Mouse (Mus musculus): ENCODE data around the gene Grm6. TPM values are rescaled to one million over a fixed set of nuclear protein-coding genes. Genes with fewer than 3 reads are reported as not detected.

The Grm6 gene
- polyA plus RNA-seq (2012; rRNA removed), result 0.06 and 0.08 TPM in 2 replicates

DNA sequence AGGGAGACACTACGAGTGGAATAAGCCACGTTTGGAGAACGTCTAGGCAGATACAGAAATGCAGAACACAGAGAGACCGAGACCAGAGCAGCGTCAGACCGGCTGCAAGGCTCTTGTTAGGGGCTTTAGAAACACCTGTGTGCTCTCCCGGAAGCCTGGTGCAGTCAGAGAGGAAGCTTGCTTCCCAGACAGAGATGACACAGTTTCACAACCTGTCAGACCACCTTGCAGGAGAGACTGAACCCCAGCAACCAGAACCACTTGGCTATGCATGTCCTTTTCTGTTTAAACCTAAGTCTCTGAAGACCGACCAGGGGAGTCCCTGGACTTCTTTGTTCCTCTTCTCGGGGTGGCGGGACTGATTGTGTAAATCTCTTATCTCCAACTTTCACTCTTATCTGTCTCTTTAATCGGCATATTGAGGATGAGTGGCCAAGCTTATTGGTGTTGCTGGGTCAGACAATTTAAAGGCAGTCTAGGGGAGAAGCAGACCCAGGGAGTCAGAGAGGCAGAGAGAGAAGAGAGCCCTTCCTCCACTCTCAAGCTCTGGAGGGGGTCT is at the start of gene Grm6:
Gene Grm6 (plus strand): TSS at position 509 of the 559 bp plus-strand sequence.

DNA sequence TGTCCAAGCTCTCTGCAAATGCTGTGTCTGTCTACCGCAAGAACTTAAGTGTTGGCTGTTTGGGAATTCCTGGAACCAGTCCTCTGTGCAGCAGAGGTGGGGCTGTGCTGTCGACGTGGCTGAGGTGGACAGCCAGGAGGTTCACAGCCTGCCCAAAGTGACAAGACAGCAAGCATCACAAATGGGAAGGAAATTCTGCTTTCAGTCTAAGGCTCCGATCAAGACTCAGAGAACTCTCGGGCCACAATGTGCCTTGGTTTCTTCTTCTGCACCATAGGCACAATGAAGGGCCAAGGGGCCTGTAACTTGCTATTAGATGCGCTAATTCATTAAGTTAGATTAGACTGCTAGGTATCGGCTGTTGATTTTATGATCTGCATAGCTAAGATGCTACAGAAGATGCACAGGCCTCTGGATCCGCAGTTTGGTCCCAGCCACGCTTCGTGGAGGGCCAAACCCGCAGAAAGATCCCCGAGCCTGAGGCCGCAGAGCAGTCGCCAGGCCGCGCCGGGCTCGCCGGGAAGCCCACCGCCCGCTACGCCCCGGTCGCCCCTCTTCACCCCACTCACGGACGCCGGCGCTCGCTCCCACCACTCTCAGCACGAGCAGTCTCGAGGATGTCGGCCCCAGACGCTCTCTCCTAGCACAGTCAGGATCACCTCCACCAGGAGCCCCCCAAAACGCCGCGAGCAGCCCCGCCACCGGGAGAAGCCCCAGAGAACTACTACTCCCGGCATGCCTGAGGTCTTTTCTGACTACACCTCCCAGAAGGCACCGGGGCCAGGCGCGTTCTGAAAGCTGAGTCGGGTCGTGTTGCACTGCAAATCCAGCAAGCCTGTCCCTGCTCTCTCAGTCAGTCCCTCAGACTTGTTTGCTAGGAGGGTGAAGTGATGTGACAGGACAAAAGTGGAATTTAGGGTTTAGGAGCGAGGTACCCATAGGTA is 23.2 kb upstream of the Grm6 start, which contains the start of gene Zfp354c:
Gene Zfp354c (minus strand): TSS at position 715 of the 944 bp plus-strand sequence.

DNA sequence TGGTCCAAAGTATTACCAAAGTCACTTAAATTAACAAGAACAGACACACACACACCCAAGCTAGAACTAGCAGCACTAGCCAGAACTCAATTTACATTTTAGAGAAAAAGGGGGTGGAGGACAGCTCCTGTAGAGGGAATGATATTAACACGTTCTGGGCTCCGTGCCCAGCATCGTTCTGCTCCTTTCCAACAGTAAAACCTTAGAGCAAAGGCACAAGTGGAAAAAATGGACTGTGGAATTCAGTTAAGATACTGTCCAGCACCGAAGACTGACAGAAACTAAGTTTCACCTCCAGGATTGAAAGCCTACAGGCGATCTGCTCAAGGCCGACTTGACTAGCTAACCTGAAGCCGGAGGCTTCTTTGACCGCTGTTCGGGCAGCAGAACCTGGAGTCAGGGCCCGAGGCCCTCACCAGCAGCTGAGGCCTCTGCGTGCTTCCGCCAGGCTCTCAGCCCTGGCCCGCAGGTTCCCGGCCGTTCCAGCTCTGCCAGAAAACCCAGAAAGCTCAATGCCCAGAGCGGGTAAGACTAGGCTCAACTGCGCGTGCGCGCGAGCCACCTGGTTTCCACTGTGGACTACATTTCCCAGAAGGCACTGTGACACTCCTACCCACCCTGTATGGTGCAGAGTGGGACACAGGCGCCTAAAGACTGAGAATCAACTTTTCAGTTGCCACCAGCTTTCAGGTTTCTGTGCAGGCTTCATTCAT is 9.3 kb upstream of the Grm6 start, which contains the start of gene Zfp879:
Gene Zfp879 (minus strand): TSS at position 530 of the 713 bp plus-strand sequence.

DNA sequence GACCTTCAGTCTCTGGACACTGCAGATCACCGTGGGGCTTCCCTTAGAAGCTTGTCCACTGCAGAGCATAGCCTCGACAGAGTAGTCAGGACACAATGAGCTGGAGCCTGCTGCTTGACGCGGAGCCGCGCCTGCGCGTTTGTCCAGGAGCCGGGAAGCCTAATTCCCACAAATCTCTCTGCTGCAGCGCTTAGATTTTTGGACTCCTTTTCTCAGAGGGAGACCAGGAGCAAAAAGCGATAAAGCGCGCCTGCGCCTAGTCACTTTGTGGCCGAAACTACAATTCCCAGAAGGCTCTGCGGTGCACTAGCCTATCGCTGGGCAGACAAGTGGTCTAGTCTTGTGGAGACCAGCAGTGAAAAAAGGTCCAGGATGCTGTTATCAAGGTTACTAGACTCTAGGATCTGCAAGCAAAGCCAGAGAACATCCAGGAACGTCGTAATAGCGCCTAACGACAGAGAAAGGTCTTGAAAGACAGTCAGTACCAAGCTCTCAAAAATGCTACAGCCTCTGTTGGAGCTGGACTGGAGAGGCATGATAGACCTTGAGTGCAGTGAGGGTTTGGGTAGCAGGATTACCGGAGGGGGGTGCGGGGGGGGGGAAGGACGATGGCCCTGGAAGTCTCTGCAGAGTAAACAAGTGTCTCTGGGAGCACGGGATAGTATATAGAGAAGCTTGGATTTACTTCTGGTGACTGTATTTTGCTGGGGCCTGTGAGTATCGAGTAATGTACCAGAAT is 37.1 kb downstream of the Grm6 start, which contains the start of gene Zfp454:
Gene Zfp454 (minus strand): TSS at position 262 of the 739 bp plus-strand sequence.

Other genes starting within 250 kb of the Grm6 start
- 2.0 and 2.3 TPM in 2 replicates for gene Adamts2, start 248.6 kb upstream of the Grm6 start, polyA plus RNA-seq (2012; rRNA removed)
- gene Zfp354c, start 23.0 kb upstream of the Grm6 start, polyA plus RNA-seq (2012; rRNA removed), result 0.32 and 0.48 TPM in 2 replicates
- 0.08 and 0.11 TPM in 2 replicates for gene Zfp879, start 9.1 kb upstream of the Grm6 start, polyA plus RNA-seq (2012; rRNA removed)
- 0.20 and 0.23 TPM in 2 replicates for gene Zfp454, start 37.0 kb downstream of the Grm6 start, polyA plus RNA-seq (2012; rRNA removed)
- gene Zfp2, start 65.5 kb downstream of the Grm6 start, polyA plus RNA-seq (2012; rRNA removed), result 0.66 and 0.73 TPM in 2 replicates
- 0.17 and 0.24 TPM in 2 replicates for gene Zfp354b, start 80.9 kb downstream of the Grm6 start, polyA plus RNA-seq (2012; rRNA removed)
- gene 4933414I15Rik, start 93.1 kb downstream of the Grm6 start, polyA plus RNA-seq (2012; rRNA removed), result not detected in 2 replicates
- gene Prop1, start 103.1 kb downstream of the Grm6 start, polyA plus RNA-seq (2012; rRNA removed), result 0.02 and 0.04 TPM in 2 replicates
- not detected in 2 replicates for gene Olfr1378, start 115.8 kb downstream of the Grm6 start, polyA plus RNA-seq (2012; rRNA removed)
- gene Olfr1377, start 131.3 kb downstream of the Grm6 start, polyA plus RNA-seq (2012; rRNA removed), result not detected in 2 replicates
- gene Olfr51, start 152.9 kb downstream of the Grm6 start, polyA plus RNA-seq (2012; rRNA removed), result not detected in 2 replicates
- gene Olfr54, start 163.6 kb downstream of the Grm6 start, polyA plus RNA-seq (2012; rRNA removed), result not detected in 2 replicates
- gene Olfr1375, start 197.4 kb downstream of the Grm6 start, polyA plus RNA-seq (2012; rRNA removed), result not detected in 2 replicates
- gene Zfp354a, start 208.6 kb downstream of the Grm6 start, polyA plus RNA-seq (2012; rRNA removed), result 1.8 and 2.6 TPM in 2 replicates